Mouse (Mus musculus) thymus, postnatal 0 days (tissue): ENCODE measurements around the gene Vmn1r124. TPM values are rescaled to one million over a fixed set of nuclear protein-coding genes. Genes with fewer than 3 reads are reported as not detected.
"Not testable (repeated sequence)": the region's sequence is repeated elsewhere in the genome, so short reads cannot be mapped to it uniquely, and the experiment has no call there.

Experiments used
- DNase-seq: peaks from one replicate; pipeline ENCODE4 v3.0.0-alpha.2; 2015; ENCODE audit warnings: low spot score
- polyA plus RNA-seq: library from polyadenylated mRNA; unstranded; fragments of >200 nt; fragmentation: Nextera tagmentation; extraction: Ambion mirVana; gene quantifications from 2 replicates; pipeline ENCODE4 v1.2.1, GENCODE M21; 2015

The Vmn1r124 gene
- polyA plus RNA-seq = not detected in 2 replicates

GRCm38 (mm10) chr7:21260517-21260916 lies at the start of gene Vmn1r124:
Gene Vmn1r124 (minus strand): TSS chr7:21260617.
- DNase-seq = not testable (repeated sequence)

GRCm38 (mm10) chr7:21301367-21301766 lies 41.0 kb upstream of the Vmn1r124 start, which contains the start of gene Vmn1r126:
Gene Vmn1r126 (minus strand): TSS chr7:21301467.
- DNase-seq = not testable (repeated sequence)

DNA sequence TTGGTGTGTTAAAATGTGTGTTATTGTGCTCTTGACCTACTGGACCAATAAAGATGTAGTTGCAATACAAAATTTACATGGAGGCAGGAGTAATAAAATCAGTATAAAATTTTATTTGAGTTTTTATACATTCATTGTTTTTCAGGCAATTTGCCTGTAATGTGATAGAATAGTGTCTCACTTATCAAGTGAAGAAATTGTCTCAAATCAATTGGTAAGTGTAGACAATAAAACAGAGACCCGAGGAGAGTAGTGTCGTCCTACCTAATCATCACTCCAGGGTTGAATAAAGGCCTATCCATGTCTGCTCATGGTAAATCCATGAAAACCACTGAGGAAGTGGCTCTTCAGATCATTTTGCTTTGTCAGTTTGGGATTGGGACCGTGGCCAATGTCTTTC lies 11.5 kb upstream of the Vmn1r124 start, which contains the start of gene Vmn1r125:
Vmn1r125 (plus strand) TSS at position 301 of the 400 bp plus-strand sequence.
- DNase-seq = not testable (repeated sequence)

Other genes starting within 250 kb of the Vmn1r124 start
- gene Vmn1r119, start 248.2 kb downstream of the Vmn1r124 start, polyA plus RNA-seq = not detected in 2 replicates
- gene Vmn1r120, start 206.8 kb downstream of the Vmn1r124 start, polyA plus RNA-seq = not detected in 2 replicates
- not detected in 2 replicates for gene Vmn1r121, start 162.1 kb downstream of the Vmn1r124 start, polyA plus RNA-seq
- not detected in 2 replicates for gene Vmn1r122, start 126.5 kb downstream of the Vmn1r124 start, polyA plus RNA-seq
- gene Vmn1r123, start 98.4 kb downstream of the Vmn1r124 start, polyA plus RNA-seq = not detected in 2 replicates
- not detected in 2 replicates for gene Gm5157, start 70.2 kb downstream of the Vmn1r124 start, polyA plus RNA-seq
- not detected in 2 replicates for gene Vmn1r125, start 11.6 kb upstream of the Vmn1r124 start, polyA plus RNA-seq
- not detected in 2 replicates for gene Vmn1r126, start 40.9 kb upstream of the Vmn1r124 start, polyA plus RNA-seq
- gene Vmn1r127, start 59.2 kb upstream of the Vmn1r124 start, polyA plus RNA-seq = not detected in 2 replicates
- gene Vmn1r128, start 88.8 kb upstream of the Vmn1r124 start, polyA plus RNA-seq = not detected in 2 replicates
- gene Vmn1r129, start 100.7 kb upstream of the Vmn1r124 start, polyA plus RNA-seq = not detected in 2 replicates
- not detected in 2 replicates for gene Gm6882, start 172.1 kb upstream of the Vmn1r124 start, polyA plus RNA-seq